Mouse (Mus musculus): Measurements from ENCODE around the gene Tmem106c.

The Tmem106c gene

DNA sequence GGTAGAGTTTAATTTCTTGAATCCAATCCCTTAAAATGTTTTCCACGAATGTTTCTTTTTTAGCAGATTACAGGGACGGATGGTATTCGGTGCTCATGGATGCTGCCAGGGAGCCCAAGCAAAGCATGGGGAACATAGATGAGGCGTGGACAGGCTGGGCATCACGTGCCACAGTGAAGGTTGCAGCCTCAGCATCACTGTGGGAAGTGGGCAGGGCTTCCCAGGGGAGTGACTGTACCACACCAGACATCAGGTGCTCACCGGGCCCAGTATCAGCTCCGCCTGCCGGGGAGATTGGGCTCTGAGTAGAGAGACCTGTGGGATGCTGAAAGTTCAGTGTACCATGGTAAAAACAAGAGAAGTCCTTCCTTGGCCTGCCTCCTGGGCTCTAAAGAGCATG is 9.3 kb upstream of the Tmem106c start:
- no peak for DNase-seq

GRCm38 (mm10) chr15:97955286-97955685 is 8.7 kb upstream of the Tmem106c start:
- no peak for DNase-seq

- no peak for DNase-seq
Measured at GRCm38 (mm10) chr15:97955742-97956141, 8.3 kb upstream of the Tmem106c start.

DNA sequence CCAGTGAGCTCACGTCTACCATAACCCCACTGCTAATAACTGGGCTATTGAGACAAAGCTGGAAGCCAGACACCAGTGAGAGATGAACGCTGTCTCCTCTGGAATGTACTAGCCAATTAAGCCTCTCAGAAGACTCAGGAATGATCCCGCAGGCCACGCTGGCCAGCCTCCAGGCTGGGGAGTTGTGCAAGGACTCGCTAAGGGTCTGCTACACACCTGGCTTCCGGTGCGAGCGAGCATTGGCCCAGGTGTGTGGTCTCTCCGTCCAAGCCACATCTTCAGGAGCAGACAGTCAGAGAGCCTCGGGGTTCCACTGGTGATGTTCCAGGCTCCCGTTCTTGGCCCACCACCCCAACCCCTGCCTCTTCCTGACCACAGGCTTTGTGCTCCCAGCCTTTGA is 7.6 kb upstream of the Tmem106c start:
- no peak for DNase-seq

DNA sequence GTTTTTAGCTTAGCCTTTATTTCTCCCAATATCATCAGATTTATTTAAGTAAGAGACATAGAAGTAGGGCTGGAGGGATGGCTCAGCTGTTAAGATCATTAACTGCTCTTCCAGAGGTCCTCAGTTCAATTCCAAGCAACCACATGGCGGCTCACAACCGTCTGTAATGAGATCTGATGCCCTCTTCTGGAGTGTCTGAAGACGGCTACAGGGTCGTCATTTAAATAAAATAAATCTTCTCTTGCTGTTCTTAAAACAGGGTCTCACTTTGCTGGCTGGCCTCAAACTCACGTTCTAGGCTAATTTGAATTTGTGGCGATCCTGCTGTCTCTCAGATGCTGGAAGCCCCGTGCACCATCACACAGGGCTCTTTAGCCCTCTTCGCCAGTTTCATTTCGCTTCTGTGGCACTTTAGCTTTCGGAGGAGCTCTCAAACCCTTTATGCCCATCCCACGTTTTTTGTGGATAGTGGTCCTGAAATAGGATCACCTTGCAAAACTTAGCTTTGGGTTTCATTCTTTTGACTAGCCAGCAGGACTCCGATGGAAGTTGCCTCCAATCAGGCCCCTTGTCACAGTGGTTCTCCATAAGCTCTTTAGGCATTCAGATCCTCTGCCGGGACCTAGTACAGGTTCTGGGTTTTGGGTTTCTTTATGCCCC is 541 bp upstream of the Tmem106c start:
- no peak for DNase-seq

DNA sequence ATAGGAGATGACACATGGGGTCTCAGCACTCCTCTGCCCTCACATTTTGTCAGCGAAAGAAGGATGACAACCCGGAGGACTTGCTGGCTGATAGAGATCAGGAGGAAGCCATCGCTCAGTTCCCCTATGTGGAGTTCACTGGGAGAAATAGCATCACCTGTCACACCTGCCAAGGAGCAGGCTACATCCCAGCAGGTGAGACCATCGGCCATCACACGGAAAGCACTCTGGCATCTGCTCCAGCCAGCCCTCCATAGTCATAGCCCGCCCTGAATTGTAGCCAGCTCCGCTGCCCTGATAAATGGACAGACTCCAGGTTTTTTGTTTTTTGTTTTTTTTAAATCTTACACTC is 812 bp downstream of the Tmem106c start:
- DNase-seq = no peak

- no peak for DNase-seq
Measured at GRCm38 (mm10) chr15:97965311-97966045, 1.5 kb downstream of the Tmem106c start.

GRCm38 (mm10) chr15:97970299-97970698 is 6.3 kb downstream of the Tmem106c start:
- DNase-seq = peak; percentile 31

DNA sequence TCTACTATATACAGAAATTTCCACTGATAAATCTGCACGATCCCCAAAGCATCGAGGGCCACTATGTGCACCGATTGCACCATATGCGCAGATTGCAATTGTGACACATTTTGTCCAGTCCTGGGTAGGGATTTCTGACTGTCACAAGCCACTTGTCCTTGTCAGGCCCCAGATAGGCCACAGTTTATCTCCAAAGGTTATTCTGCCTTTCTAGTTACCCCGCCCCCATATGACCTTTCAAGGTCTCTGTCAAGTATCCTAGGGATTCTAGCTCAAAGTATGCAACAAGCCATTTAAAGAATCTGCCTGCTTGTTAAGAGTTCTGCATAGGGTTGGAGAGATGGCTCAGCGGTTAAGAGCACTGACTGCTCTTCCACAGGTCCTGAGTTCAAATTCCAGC is 8.6 kb downstream of the Tmem106c start:
- no peak for DNase-seq

GRCm38 (mm10) chr15:97973248-97974005 is 9.4 kb downstream of the Tmem106c start:
- no peak for DNase-seq

DNA sequence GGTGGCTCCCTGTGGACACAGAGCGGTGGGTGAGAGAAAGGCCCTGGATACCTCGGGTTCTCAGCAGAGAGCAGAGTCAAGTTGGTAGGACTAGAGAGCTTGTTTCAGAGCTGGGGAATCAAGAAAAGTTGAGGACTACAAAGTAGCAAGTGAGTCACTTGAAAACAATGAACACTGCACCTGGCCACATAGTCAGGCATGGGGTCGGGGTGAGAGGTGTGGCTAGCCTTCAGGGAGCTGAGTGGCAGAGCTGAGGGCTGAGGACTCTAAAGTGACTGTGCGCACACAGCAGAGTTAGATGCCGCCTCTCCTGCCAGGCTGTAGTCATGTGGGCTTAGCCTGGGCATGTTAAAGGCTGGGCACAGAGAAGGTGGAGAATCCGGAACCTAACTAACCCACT is 17.6 kb downstream of the Tmem106c start:
- no peak for DNase-seq

DNA sequence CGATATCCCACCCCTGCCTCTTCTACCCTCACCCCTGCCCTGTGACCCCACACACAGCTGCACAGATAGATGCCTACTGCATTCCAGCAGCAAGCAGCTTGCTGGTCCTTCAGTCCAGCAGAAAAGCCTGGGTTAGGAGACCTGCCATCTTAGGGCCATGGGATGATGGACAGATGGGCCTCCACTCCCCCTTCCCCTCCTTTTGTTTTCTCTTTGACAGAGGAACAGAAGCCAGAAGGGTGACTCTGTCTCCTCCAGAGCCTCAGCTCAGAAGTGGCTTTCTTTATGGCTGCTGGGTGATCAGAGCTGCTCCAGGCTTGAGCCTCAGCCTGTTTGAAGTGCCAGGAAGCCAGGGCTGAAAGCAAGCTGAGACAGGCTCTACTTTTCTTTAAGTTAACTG is 25.5 kb downstream of the Tmem106c start:
- no peak for DNase-seq

DNA sequence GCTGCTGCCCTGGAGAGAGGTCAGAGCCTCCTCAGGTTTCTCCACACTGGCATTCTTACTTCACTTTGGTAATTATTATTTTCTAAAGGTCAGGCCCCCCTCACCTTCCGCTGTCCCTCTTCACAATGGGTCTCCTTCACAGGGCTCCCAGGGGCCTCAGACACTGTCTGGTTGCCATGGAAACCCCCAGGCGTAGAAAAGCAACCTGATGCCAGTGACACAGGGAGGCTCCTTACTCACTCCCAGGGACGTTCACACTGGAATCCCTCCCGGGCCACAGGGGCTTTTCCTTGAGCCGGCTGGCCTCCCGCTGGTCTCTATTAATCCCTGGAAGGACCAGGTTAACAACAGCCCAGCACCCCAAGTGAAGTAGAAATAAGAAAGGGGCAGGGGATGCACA is 26.1 kb downstream of the Tmem106c start:
- DNase-seq = no peak

GRCm38 (mm10) chr15:97990721-97991120 is 26.7 kb downstream of the Tmem106c start:
- DNase-seq = no peak

- no peak for DNase-seq
Measured at GRCm38 (mm10) chr15:97991285-97991895, 27.4 kb downstream of the Tmem106c start.

DNA sequence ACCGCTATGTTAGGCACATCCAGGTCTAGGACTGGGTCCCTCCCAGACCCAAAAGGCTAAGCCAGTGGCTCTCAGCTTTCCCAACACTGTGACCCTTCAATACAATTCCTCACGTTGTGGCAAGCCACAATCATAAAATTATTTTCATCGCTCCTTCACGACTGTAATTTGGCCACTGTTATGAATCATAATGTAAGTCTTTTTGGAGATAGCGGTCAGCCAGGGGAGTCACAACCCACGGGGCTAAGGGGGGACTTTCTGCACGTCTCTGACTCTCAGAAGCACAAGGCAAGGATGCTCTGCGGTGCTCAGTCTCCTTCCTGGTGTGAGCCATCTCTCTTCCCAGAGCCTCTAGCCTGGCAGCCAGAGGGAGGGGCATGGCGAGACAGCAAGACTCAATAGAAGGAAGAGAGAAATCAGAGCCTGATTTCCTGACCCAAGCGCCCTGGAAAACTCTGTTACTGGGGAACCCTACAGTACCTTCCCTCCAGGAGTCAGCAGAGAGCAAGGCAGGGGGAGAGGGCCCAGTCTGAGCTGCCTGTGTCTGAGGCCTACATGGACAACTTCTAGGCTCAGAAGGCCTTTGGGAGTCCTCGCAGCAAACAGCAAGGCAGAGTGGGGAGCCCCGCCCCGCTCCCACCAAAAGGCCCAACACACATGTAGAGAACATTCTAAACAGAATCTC is 28.2 kb downstream of the Tmem106c start:
- no peak for DNase-seq

GRCm38 (mm10) chr15:97992712-97993286 is 28.8 kb downstream of the Tmem106c start:
- peak; percentile 91 for DNase-seq

GRCm38 (mm10) chr15:97996716-97997256 is 32.8 kb downstream of the Tmem106c start:
- DNase-seq = peak; percentile 42

DNA sequence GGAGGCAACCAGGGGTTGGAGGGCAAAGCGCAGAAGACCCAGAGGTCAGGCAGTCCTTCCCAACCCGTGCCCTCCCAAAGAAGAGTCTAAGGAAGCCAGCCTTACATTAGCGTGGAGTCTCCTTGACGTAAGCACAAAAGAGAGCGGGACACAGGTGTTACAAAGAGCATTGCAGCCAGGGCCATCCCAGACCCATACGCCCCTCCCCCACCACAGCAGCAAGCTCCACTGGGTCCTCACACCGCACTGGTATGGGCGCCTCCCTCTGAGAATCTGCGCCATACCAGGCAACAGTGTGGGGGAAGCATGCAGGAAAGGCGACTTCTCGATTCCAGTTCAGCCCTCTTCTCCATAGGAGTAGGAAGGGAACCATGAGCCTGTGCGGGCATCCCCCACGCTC is 35.5 kb downstream of the Tmem106c start:
- DNase-seq = no peak

GRCm38 (mm10) chr15:97999991-98000390 is 36.0 kb downstream of the Tmem106c start:
- DNase-seq = no peak

- DNase-seq = peak; percentile 38
Measured at GRCm38 (mm10) chr15:98001321-98002112, 37.5 kb downstream of the Tmem106c start.
